Mouse (Mus musculus): ENCODE data around the gene Rps19bp1.

Gene Rps19bp1

DNA sequence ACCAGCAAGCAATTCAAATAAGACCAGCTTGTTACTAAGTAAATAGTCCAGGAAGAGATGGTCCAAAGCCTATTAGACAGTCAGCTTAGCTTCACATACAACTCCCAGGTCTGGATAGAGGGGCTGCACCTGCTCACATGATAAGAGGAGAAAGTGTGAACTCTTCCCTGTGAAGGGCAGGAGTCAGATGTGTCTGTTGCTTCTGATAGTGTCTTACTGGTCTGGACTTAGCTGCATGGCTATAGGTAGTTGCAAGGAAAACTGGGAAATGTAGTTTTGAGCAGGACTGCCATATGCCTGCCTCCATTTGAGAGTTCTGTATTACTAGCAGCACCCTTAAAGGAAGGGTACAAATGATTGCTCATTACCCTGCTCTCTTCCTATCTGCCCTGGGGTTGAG lies 50.4 kb downstream of the Rps19bp1 start:
- TF ChIP-seq GATA4 (IDR thresholded peaks at IDR 0.05; ENCODE audit: insufficient replicate concordance, low read length): no peak
